Mouse (Mus musculus): ENCODE results near the gene Tomm40.

DNA sequence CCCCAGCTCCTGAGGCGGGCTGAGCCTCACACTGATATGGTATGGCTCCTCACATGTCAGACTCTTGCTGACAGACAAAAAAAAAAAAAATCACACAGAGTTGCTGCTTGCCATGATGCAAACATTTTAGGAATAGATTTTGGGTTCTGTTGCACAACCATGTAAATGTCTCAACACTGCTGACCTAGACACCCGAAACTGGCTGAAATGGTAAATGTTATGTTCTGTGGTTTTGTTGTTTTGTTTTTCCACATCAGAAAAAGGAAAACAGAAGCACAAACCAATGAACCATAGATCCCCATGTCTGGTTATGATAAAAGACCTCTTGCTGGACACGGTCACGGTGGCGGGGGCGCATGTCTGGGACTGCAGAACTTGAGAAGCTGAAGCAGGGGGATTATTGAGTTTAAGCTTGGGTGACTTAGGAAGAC is 31.5 kb downstream of the Tomm40 start:
- TF ChIP-seq CTCF (IDR thresholded peaks at IDR 0.05; ENCODE audit: borderline replicate concordance, insufficient read depth, low read depth, low read length) = no peak
- TF ChIP-seq POLR2A (IDR thresholded peaks at IDR 0.05; ENCODE audit: borderline replicate concordance, insufficient read depth, low read length) = no peak

Measured in cerebellum, adult 2 months (tissue).